Mouse (Mus musculus) gastrocnemius, postnatal 10 days (tissue): ENCODE data around the gene Syne4. TPM values are rescaled to one million over a fixed set of nuclear protein-coding genes. Genes with fewer than 3 reads are reported as not detected.

ENCODE experiments used
- total RNA-seq, 2 experiments: library from RNA; stranded (reverse); gene quantifications; 2 replicates each; pipeline ENCODE4 v1.2.3; 2021

Syne4 gene
- total RNA-seq, 2 experiments from 2014 or later = 1.8 TPM

Other genes starting within 250 kb of the Syne4 start
- gene Zfp82, start 241.9 kb upstream of the Syne4 start, total RNA-seq = 1 to 10 TPM in 1 of 2 experiments, under 1 TPM in 1; 0.52 to 1.2 TPM
- gene Gm26920, start 224.4 kb upstream of the Syne4 start, total RNA-seq = 1 to 10 TPM in 1 of 2 experiments, under 1 TPM in 1; 0.33 to 1.8 TPM
- 1 to 10 TPM; 2.0 to 3.2 TPM for gene Zfp566, start 224.3 kb upstream of the Syne4 start, total RNA-seq
- 10 to 100 TPM; 35.2 to 46.9 TPM for gene Zfp260, start 220.0 kb upstream of the Syne4 start, total RNA-seq
- 1 to 10 TPM; 2.6 to 4.8 TPM for gene Zfp382, start 192.9 kb upstream of the Syne4 start, total RNA-seq
- 10 to 100 TPM; 34.6 to 40.3 TPM for gene Zfp146, start 145.1 kb upstream of the Syne4 start, total RNA-seq
- gene Cox7a1, start 130.7 kb upstream of the Syne4 start, total RNA-seq = 100 to 1,000 TPM; 630 to 723 TPM
- 100 to 1,000 TPM; 314 to 330 TPM for gene Capns1, start 116.0 kb upstream of the Syne4 start, total RNA-seq
- gene Polr2i, start 82.9 kb upstream of the Syne4 start, total RNA-seq = 10 to 100 TPM; 71.9 to 80.7 TPM
- 10 to 100 TPM; 42.8 to 47.0 TPM for gene Tbcb, start 82.5 kb upstream of the Syne4 start, total RNA-seq
- gene Ovol3, start 79.1 kb upstream of the Syne4 start, total RNA-seq = under 1 TPM in 1 of 2 experiments, not detected in 1; 0.77 TPM
- gene Thap8, start 34.7 kb upstream of the Syne4 start, total RNA-seq = under 1 TPM; 0.32 to 0.38 TPM
- 1 to 10 TPM; 4.9 to 5.9 TPM for gene Wdr62, start 34.4 kb upstream of the Syne4 start, total RNA-seq
- gene Clip3, start 23.1 kb upstream of the Syne4 start, total RNA-seq = 10 to 100 TPM; 22.2 to 26.5 TPM
- gene Alkbh6, start 6.1 kb upstream of the Syne4 start, total RNA-seq = 10 to 100 TPM; 18.3 to 18.6 TPM
- gene E130208F15Rik, start 6.9 kb downstream of the Syne4 start, total RNA-seq = 1 to 10 TPM; 1.0 to 1.2 TPM
- 10 to 100 TPM; 10.3 to 11.5 TPM for gene Sdhaf1, start 9.1 kb downstream of the Syne4 start, total RNA-seq
- gene Lrfn3, start 48.0 kb downstream of the Syne4 start, total RNA-seq = 1 to 10 TPM; 1.6 to 3.1 TPM
- gene Tyrobp, start 99.0 kb downstream of the Syne4 start, total RNA-seq = 10 to 100 TPM; 11.9 to 22.2 TPM
- gene Hcst, start 105.0 kb downstream of the Syne4 start, total RNA-seq = under 1 TPM; 0.66 to 0.72 TPM
- under 1 TPM; 0.14 to 0.45 TPM for gene Nfkbid, start 106.9 kb downstream of the Syne4 start, total RNA-seq
- gene Aplp1, start 130.7 kb downstream of the Syne4 start, total RNA-seq = 1 to 10 TPM; 3.3 to 4.4 TPM
- not detected for gene Kirrel2, start 142.9 kb downstream of the Syne4 start, total RNA-seq
- gene Nphs1, start 143.5 kb downstream of the Syne4 start, total RNA-seq = not detected
- gene Prodh2, start 178.8 kb downstream of the Syne4 start, total RNA-seq = not detected
- gene Arhgap33, start 220.3 kb downstream of the Syne4 start, total RNA-seq = 1 to 10 TPM; 3.2 to 4.8 TPM
- gene Hspb6, start 237.4 kb downstream of the Syne4 start, total RNA-seq = 100 to 1,000 TPM; 304 to 323 TPM
- 1 to 10 TPM; 3.8 to 6.2 TPM for gene Proser3, start 237.5 kb downstream of the Syne4 start, total RNA-seq
- 10 to 100 TPM; 11.0 to 16.3 TPM for gene Lin37, start 245.0 kb downstream of the Syne4 start, total RNA-seq
- 10 to 100 TPM; 56.3 to 57.5 TPM for gene U2af1l4, start 248.5 kb downstream of the Syne4 start, total RNA-seq
- gene Gm49396, start 248.5 kb downstream of the Syne4 start, total RNA-seq = 1 to 10 TPM; 1.5 to 2.3 TPM
- gene Psenen, start 248.8 kb downstream of the Syne4 start, total RNA-seq = 100 to 1,000 TPM in 1 of 2 experiments, 10 to 100 TPM in 1; 93.7 to 104 TPM